Mouse (Mus musculus) MEL (cell line): ENCODE measurements around the gene Il4ra. TPM values are rescaled to one million over a fixed set of nuclear protein-coding genes. Genes with fewer than 3 reads are reported as not detected.

Experiments used
- DNase-seq: peaks from one replicate; pipeline ENCODE4 v3.0.0; 2011; ENCODE audit warnings: low read depth, low spot score
- H3K27ac ChIP-seq: 2 replicates; pipeline ENCODE4 v1.5.1; 2012; ENCODE audit warnings: low read depth, mild to moderate bottlenecking, control low read depth, low read length, moderate library complexity; ENCODE audit not compliant: control insufficient read depth
- H3K27me3 ChIP-seq, 2 experiments: fragments of 150-350 bp in 1 of 2; sonication (generic) in 1 of 2; 2 replicates each; pipeline ENCODE4 v1.6.1; 2012; ENCODE audit warnings: low read length in 2 of 2, mild to moderate bottlenecking in 2 of 2, improper control_type of control experiment in 1 of 2, moderate library complexity in 1 of 2; ENCODE audit not compliant: insufficient read depth in 2 of 2, control insufficient read depth in 1 of 2
- H3K36me3 ChIP-seq, 2 experiments: 2 replicates each; pipeline ENCODE4 v1.6.1; 2012 to 2014; ENCODE audit warnings: low read length in 2 of 2, improper control_type of control experiment in 1 of 2, inconsistent platforms in 1 of 2, mild to moderate bottlenecking in 1 of 2; ENCODE audit not compliant: insufficient read depth in 2 of 2, control insufficient read depth in 1 of 2
- H3K4me1 ChIP-seq, 2 experiments: fragments of 150-350 bp in 1 of 2; sonication (generic) in 1 of 2; 2 replicates each; pipeline ENCODE4 v1.6.1; 2012; ENCODE audit warnings: low read length in 2 of 2, improper control_type of control experiment in 1 of 2, mild to moderate bottlenecking in 1 of 2; ENCODE audit not compliant: insufficient read depth in 2 of 2, control insufficient read depth in 1 of 2
- H3K4me3 ChIP-seq, 2 experiments: fragments of 150-350 bp in 1 of 2; sonication (generic) in 1 of 2; 2 replicates each; pipeline ENCODE4 v1.5.1; 2012; ENCODE audit warnings: low read depth in 2 of 2, low read length in 2 of 2, mild to moderate bottlenecking in 2 of 2, moderate library complexity in 2 of 2, control low read depth in 1 of 2, improper control_type of control experiment in 1 of 2; ENCODE audit not compliant: control insufficient read depth in 1 of 2, insufficient read depth in 1 of 2
- H3K79me2 ChIP-seq: 2 replicates; pipeline ENCODE4 v1.6.1; 2012; ENCODE audit warnings: mild to moderate bottlenecking, low read length, moderate library complexity; ENCODE audit not compliant: control insufficient read depth, poor library complexity, insufficient read depth
- H3K9ac ChIP-seq: 2 replicates; pipeline ENCODE4 v1.6.1; 2012; ENCODE audit warnings: low read depth, mild to moderate bottlenecking, control low read depth, low read length, moderate library complexity; ENCODE audit not compliant: control insufficient read depth, poor library complexity, severe bottlenecking
- H3K9me3 ChIP-seq: fragments of 150-350 bp; sonication (generic); replicated peaks from 2 replicates; pipeline ENCODE4 v1.6.1; 2012; ENCODE audit warnings: mild to moderate bottlenecking, low read length, improper control_type of control experiment, moderate library complexity; ENCODE audit not compliant: insufficient read depth
- CHD1 ChIP-seq: IDR thresholded peaks from 2 replicates; pipeline ENCODE4 v1.6.1; 2012; ENCODE audit warnings: low read depth, mild to moderate bottlenecking, inconsistent platforms, low read length, improper control_type of control experiment
- GATA1 ChIP-seq: IDR thresholded peaks from 2 replicates; pipeline ENCODE4 v1.6.1; 2011; ENCODE audit warnings: low read depth, low read length, improper control_type of control experiment
- JUND ChIP-seq: IDR thresholded peaks from 2 replicates; pipeline ENCODE4 v1.6.1; 2011; ENCODE audit warnings: low read depth, mild to moderate bottlenecking, improper control_type of control experiment, low read length
- KAT2A ChIP-seq: conservative IDR thresholded peaks from 2 replicates; pipeline ENCODE4 v1.6.1; 2012; ENCODE audit warnings: low read depth, low read length, improper control_type of control experiment, inconsistent platforms
- MAZ ChIP-seq: IDR thresholded peaks from 2 replicates; pipeline ENCODE4 v1.6.1; 2012; ENCODE audit warnings: low read depth, mild to moderate bottlenecking, inconsistent platforms, low read length, improper control_type of control experiment
- MEF2A ChIP-seq: IDR thresholded peaks from 2 replicates; pipeline ENCODE4 v1.6.1; 2014; ENCODE audit warnings: low read depth, mild to moderate bottlenecking, inconsistent platforms, low read length, improper control_type of control experiment; ENCODE audit not compliant: poor library complexity, insufficient replicate concordance, severe bottlenecking; ENCODE audit errors: extremely low read depth
- MYB ChIP-seq: IDR thresholded peaks from 2 replicates; pipeline ENCODE4 v1.6.1; 2011; ENCODE audit warnings: mild to moderate bottlenecking, low read depth, low read length, improper control_type of control experiment
- NRF1 ChIP-seq: IDR thresholded peaks from 2 replicates; pipeline ENCODE4 v1.6.1; 2014; ENCODE audit warnings: low read depth, mild to moderate bottlenecking, inconsistent platforms, low read length, improper control_type of control experiment, moderate library complexity; ENCODE audit not compliant: poor library complexity, insufficient read depth, severe bottlenecking
- POLR2A ChIP-seq, 2 experiments: IDR thresholded peaks; 2 replicates each; pipeline ENCODE4 v1.6.1; 2011 to 2012; ENCODE audit warnings: low read length in 2 of 2, mild to moderate bottlenecking in 2 of 2, control low read depth in 1 of 2, improper control_type of control experiment in 1 of 2, low read depth in 1 of 2, moderate library complexity in 1 of 2; ENCODE audit not compliant: control insufficient read depth in 1 of 2, insufficient read depth in 1 of 2, poor library complexity in 1 of 2
- POLR2AphosphoS5 ChIP-seq: IDR thresholded peaks from 2 replicates; pipeline ENCODE4 v1.6.1; 2012; ENCODE audit warnings: low read depth, borderline replicate concordance, mild to moderate bottlenecking, inconsistent platforms, low read length, moderate library complexity, mixed read lengths
- ZC3H11A ChIP-seq: IDR thresholded peaks from 2 replicates; pipeline ENCODE4 v1.6.1; 2012; ENCODE audit warnings: low read depth, mild to moderate bottlenecking, inconsistent platforms, low read length, improper control_type of control experiment
- ZNF384 ChIP-seq: IDR thresholded peaks from 2 replicates; pipeline ENCODE4 v1.6.1; 2012; ENCODE audit warnings: low read depth, mild to moderate bottlenecking, inconsistent platforms, low read length, improper control_type of control experiment
- polyA plus RNA-seq, 2 experiments: library from polyadenylated mRNA; stranded (reverse) in 1 of 2; unstranded in 1 of 2; fragments of >175 nt in 1 of 2; fragments of >200 nt in 1 of 2; gene quantifications; 2 replicates each; pipeline versions ENCODE4 v1.2.1 to v1.2.4; 2012; ENCODE audit warnings: low replicate concordance in 2 of 2, low read depth in 1 of 2; ENCODE audit not compliant: insufficient read length in 2 of 2, insufficient read depth in 1 of 2, missing spikeins in 1 of 2
- total RNA-seq: library from RNA; depleted of rRNA; stranded (reverse); fragments of 300-350 nt; gene quantifications from 2 replicates; pipeline ENCODE4 v1.2.3, GENCODE M21; 2012

Gene Il4ra
- total and polyA plus RNA-seq, 3 experiments, result 3.6 to 5.0 TPM; not detected in 1

DNA sequence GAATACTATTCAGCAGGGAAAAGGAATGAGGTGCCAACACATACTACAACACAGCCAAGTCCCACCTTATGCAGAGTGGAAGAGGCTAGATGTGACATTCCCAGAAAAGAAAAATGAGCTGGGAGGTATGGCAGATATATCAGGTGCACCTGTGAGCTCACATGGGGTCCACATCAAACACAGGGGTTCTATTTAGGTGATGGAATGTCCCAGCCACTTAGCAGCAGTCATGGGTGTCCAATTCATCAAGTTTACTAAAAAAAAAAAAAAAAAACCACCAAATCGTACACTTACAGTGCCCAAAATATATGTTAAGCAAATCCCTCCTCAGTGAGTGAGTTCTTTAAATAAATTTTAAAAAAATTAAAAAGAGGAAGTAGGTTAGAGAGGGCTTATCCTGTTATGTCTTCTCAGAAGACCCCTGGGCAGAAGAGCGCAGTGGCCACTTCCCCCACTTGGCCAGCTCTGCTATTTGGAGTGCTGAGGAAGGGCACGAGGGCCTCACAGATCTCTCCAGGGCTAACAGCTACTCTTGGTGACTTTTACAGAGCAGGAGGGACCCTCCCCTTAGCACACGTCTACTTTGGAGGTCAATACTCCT, 47.6 kb downstream of the Il4ra start:
- Histone ChIP-seq H3K79me2 (no peaks in the 10 kb centered on the region), H3K4me3 (no peak overlapping the region), H3K9me3 (no peaks in the 10 kb centered on the region), H3K27me3 (no peaks in the 10 kb centered on the region), H3K27ac (no peak overlapping the region), H3K9ac (no peak overlapping the region), H3K4me1 (peaks cover 2 to 13% of the 10 kb centered on the region in 2 experiments), H3K36me3 (peaks cover 0 to 2% of the 10 kb centered on the region in 2 experiments; a peak in 1 of 4 replicates)
- peak; percentile 47 for DNase-seq
- TF ChIP-seq MAZ (no peak), ZNF384 (peak; percentile 73)

DNA sequence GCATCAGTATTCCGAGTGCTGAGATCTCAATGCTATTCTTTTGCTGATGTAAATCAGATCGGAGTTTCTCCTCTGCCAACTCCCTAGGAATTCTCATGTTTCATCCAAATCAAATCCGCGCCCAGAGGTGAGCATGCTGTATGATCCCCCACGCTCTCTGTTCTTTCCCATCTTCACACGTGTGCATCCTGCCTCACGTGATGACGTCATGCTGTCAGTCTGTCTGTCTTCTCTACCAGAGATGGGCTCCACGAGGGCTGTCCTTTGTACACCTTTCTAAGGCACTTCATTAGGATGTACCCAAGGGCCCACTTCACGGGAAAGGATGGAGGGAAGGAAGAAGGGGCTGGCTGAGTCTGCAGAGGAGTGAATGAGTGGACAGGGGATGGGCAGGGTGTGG, 48.2 kb downstream of the Il4ra start:
- Histone ChIP-seq H3K36me3 (peaks cover 0 to 2% of the 10 kb centered on the region in 2 experiments; a peak in 1 of 4 replicates), H3K79me2 (no peaks in the 10 kb centered on the region), H3K27ac (no peak overlapping the region), H3K4me3 (no peak overlapping the region), H3K9ac (no peak overlapping the region), H3K27me3 (no peaks in the 10 kb centered on the region), H3K4me1 (peaks cover 2 to 13% of the 10 kb centered on the region in 2 experiments), H3K9me3 (no peaks in the 10 kb centered on the region)
- no peak for DNase-seq
- TF ChIP-seq MYB (no peak), GATA1 (no peak), POLR2A (IDR thresholded peaks at IDR 0.05; ENCODE audit: control insufficient read depth in 1 of 2, insufficient read depth in 1 of 2, low read depth in 1 of 2, low read length in 2 of 2, poor library complexity in 1 of 2) (no peak), POLR2AphosphoS5 (no peak), KAT2A (no peak), ZC3H11A (no peak), NRF1 (no peak), MEF2A (no peak), ZNF384 (no peak)

DNA sequence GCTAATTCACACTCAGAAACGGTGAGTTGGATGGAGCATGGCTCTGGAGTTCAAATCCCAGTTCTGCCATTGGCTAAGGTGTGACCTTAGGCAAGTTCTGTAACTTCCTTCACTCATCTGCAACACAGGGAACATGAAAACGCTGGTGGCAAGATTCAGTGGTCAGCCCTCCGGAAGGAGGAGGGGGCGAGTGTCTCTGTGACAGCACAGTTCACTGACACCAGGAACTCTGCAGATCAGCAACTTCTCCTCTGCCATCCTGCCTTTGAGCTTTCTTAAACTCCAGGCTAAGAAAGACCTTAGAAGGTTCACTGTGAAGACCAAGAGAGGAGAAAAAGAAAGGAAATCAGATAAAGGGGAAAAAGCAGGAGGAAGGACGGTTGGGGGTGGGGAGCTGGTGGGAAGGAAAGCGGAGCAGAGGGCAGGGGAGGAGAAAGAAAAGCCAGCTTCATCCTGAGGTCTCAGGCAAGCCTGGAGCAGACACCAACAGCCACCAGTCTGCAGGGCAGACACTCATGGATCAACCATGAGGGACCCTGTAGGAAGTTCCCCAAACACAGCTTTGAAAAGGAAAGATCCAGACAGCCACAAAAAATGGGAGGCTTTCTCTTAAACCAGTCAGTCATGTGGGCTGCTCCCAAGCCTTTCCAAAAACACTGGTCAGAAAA, 48.8 kb downstream of the Il4ra start:
- Histone ChIP-seq H3K79me2 (no peaks in the 10 kb centered on the region), H3K27me3 (no peaks in the 10 kb centered on the region), H3K9me3 (no peaks in the 10 kb centered on the region), H3K27ac (no peak overlapping the region), H3K4me1 (peaks cover 2 to 13% of the 10 kb centered on the region in 2 experiments), H3K36me3 (peaks cover 0 to 2% of the 10 kb centered on the region in 2 experiments; a peak in 1 of 4 replicates), H3K9ac (peak overlapping the region; percentile 3; the same call in 1 of the 2 replicates), H3K4me3 (no peak overlapping the region)
- TF ChIP-seq JUND (no peak), CHD1 (no peak)
- DNase-seq, result no peak
